Mouse (Mus musculus): Measurements from ENCODE around the gene Id1.

The Id1 gene

GRCm38 (mm10) chr2:152736090-152736601 lies at the start of gene Id1:
TSS of gene Id1 (plus strand) at chr2:152736251.
- DNase-seq (ENCODE audit: low spot score in 2 of 2) = peak; percentile 89 to 90

DNA sequence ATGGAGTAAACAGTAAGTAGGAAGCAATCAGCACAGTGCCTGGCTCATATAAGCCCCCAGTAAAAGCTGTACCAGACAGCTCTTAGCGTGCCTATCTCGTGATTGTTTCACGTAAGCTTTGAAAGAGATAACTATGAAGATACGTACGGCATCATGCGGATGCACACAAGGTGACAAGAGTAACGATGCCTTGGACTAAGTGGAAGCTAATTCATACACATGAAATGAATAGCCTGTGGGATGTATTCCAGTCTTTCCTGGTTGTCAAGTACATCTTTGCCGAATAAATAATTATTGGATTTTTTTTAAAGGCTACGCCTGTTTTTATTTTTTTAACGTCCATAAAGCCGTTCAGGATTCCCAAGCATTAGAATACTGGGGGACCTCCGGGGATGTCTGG lies 49.7 kb upstream of the Id1 start:
- DNase-seq (ENCODE audit: low spot score in 2 of 2) = no peak

DNA sequence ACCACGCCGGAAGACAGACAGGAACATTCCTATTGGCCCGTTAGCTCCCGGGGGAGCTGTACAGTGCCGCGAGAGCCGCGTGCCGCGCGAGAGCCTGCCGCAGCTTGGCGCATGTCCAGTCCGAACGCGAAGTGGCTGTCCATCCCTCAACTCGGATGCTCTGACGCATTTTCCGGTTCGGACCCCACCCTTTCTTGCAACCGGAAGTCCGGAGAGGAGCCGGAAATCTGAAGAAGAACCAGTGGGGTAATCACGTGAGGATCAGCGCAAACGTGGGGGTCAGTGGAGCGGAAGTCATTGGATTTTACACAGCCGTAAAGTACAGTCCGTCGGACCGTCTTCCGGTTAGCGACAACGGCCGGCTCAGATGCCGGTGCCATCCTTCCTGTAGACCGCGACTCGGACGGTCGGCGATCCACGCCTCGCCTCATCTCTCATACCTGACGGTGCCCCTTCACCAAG lies 49.2 kb upstream of the Id1 start, which contains the start of gene Mcts2:
Mcts2 (plus strand) TSS at position 230 of the 462 bp plus-strand sequence.
- DNase-seq (ENCODE audit: low spot score in 2 of 2) = peak; percentile 71 to 90

GRCm38 (mm10) chr2:152691564-152692217 lies 44.4 kb upstream of the Id1 start:
- DNase-seq (ENCODE audit: low spot score in 2 of 2) = no peak

- DNase-seq (ENCODE audit: low spot score in 2 of 2) = no peak
Observed at GRCm38 (mm10) chr2:152693233-152693632, 42.8 kb upstream of the Id1 start.

DNA sequence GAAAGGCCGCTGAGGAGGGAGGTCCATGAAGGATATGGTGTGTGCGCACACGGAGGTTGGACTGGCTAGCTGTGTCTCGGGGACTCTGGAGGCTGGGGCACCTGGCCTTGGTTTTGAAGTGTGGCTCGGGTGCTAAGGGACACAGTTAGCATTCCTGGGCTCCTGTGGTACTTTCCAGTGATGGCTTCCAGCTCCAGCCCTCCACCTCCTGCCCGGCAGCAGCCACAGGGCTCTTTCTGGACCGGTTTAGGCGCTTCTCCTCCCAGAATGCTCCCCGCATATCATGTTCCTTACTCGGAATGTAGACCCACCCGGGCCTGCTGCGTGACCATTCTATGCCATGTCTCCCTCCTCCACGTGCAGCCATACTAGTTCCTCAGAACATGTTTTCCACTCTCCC lies 42.3 kb upstream of the Id1 start:
- no peak for DNase-seq (ENCODE audit: low spot score in 2 of 2)

- DNase-seq (ENCODE audit: low spot score in 2 of 2) = no peak
Observed at GRCm38 (mm10) chr2:152694708-152695107, 41.3 kb upstream of the Id1 start.

- no peak for DNase-seq (ENCODE audit: low spot score in 2 of 2)
Observed at GRCm38 (mm10) chr2:152696016-152696415, 40.0 kb upstream of the Id1 start.

GRCm38 (mm10) chr2:152696476-152697164 lies 39.4 kb upstream of the Id1 start:
- peak; percentile 86 to 91 for DNase-seq (ENCODE audit: low spot score in 2 of 2)

- DNase-seq (ENCODE audit: low spot score in 2 of 2) = no peak
Observed at GRCm38 (mm10) chr2:152700138-152700537, 35.9 kb upstream of the Id1 start.

DNA sequence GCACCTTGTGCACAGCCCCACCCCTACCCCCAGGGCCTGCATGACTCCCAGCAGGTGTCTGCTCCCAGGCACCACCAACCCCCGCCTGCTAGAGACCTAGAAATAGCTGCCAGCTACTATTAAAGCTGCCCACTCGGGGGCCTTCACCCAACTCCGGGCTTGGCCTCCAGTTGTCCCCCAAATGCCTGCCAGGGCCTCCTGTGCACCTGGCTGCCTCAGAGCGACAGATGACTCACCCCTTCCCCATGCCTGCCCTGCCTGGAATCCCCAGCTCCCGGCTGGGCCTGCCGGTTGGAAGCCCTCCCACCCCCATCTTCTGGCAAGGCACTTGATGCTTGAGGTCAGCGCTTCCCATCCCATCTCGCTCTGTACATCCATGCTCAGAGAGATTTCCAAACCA lies 35.3 kb upstream of the Id1 start:
- no peak for DNase-seq (ENCODE audit: low spot score in 2 of 2)

DNA sequence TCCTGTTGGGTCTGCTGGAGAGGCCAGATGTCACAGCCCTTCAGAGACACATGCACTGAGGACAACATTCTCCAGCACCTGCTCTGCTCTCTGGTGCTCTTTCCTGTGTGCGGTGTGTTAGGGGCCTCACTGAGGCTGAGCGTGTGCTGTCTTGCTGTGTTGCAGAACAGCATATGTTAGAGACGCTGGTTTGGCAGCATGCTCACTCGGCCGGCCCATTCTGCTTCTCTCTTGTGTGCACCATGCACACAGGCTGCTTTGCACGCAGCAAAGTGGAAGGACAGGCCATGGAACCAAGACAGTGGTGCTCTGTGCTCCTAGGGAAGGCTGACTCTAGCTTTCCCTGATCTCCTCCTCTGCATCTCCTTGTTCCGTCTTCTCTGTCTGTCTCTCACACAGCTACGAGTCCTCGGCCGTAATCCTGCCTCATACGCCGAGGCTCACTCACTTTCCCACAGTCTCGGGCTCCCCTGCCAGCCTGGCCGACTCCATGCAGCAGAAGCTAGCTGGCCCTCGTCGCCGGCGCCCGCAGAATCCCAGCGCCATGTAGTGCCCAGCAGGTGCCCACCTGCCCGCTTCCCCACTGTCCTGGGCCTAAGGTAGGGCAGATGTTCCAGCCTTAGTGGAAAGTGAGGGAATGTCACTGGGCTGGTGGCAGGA lies 32.3 kb upstream of the Id1 start:
- DNase-seq (ENCODE audit: low spot score in 2 of 2) = no peak

- DNase-seq (ENCODE audit: low spot score in 2 of 2) = no peak
Observed at GRCm38 (mm10) chr2:152704256-152704605, 31.8 kb upstream of the Id1 start.

- DNase-seq (ENCODE audit: low spot score in 2 of 2) = no peak
Observed at GRCm38 (mm10) chr2:152704811-152705370, 31.2 kb upstream of the Id1 start.

GRCm38 (mm10) chr2:152705993-152706571 lies 30.0 kb upstream of the Id1 start:
- no peak for DNase-seq (ENCODE audit: low spot score in 2 of 2)

- DNase-seq (ENCODE audit: low spot score in 2 of 2) = no peak
Observed at GRCm38 (mm10) chr2:152707186-152707585, 28.9 kb upstream of the Id1 start.

- DNase-seq (ENCODE audit: low spot score in 2 of 2) = peak; percentile 83 to 92
Observed at GRCm38 (mm10) chr2:152707627-152708026, 28.4 kb upstream of the Id1 start.

- no peak for DNase-seq (ENCODE audit: low spot score in 2 of 2)
Observed at GRCm38 (mm10) chr2:152709066-152709465, 27.0 kb upstream of the Id1 start.

DNA sequence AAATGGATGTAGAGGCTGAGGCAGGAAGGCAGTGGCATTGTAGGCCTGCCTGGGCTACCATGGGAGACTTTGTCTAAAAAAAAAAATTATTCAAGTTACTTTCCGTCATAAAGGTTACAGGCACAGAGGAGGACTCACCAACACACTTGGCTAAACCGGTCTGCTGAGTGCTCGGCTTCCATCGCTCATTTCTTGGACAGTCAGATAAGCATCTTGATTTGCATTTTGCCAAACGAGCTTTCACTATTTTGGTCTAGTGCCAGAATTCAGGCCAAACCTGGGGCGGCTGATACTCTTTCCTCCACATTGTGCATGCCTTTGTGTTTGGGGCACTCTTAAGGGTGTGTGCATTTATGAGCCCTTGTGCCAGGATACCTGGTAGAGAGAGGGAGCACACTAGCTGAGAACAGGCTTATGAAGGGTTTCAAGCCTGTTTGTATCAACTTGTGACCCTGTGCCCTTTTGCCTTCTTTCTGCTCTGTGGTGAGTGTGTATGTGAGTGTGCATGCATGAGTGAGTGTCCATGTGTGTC lies 19.7 kb upstream of the Id1 start:
- DNase-seq (ENCODE audit: low spot score in 2 of 2) = peak in 1 of 2 experiments; percentile 79

DNA sequence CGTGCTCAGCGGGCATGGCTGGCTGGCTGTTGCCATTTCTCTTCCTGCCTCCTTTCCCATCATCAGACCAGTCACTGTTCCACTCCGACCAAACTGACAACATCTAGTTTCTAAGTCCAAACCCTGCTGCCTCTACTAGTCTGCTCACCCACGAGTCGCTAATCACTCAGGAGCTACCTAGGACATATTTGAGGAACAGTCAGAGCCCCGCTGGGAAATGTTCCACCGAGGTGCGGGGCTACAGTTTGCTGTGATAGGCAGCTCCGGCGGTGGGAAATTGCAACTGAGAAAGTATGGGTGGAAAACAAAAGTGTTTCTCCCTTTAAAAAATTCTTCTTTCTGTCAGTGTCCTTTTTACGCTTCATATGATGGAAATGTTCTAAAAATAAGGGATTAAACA lies 18.4 kb upstream of the Id1 start:
- DNase-seq (ENCODE audit: low spot score in 2 of 2) = no peak

- no peak for DNase-seq (ENCODE audit: low spot score in 2 of 2)
Observed at GRCm38 (mm10) chr2:152718076-152718475, 18.0 kb upstream of the Id1 start.

Data from urinary bladder, adult 18-20 months (tissue).